Mouse (Mus musculus) limb, embryonic 10.5 days (tissue): ENCODE results near the gene Hes7. TPM values are rescaled to one million over a fixed set of nuclear protein-coding genes. Genes with fewer than 3 reads are reported as not detected.

Experiments
- DNase-seq: peaks from one replicate; pipeline ENCODE4 v3.0.0-alpha.2; 2017; ENCODE audit warnings: low spot score
- H3K27ac ChIP-seq: fragments of 300-500 bp; sonication (generic); 2 replicates; pipeline ENCODE4 v1.5.1; 2016; ENCODE audit warnings: mild to moderate bottlenecking
- H3K27me3 ChIP-seq: fragments of 300-500 bp; sonication (generic); 2 replicates; pipeline ENCODE4 v1.6.1; 2016; ENCODE audit warnings: low read depth, mild to moderate bottlenecking; ENCODE audit not compliant: poor library complexity, severe bottlenecking
- H3K36me3 ChIP-seq: fragments of 300-500 bp; sonication (generic); 2 replicates; pipeline ENCODE4 v1.6.1; 2016; ENCODE audit warnings: mild to moderate bottlenecking, moderate library complexity
- H3K4me1 ChIP-seq: fragments of 300-500 bp; sonication (generic); 2 replicates; pipeline ENCODE4 v1.6.1; 2016
- H3K4me3 ChIP-seq: fragments of 300-500 bp; sonication (generic); 2 replicates; pipeline ENCODE4 v1.5.1; 2016; ENCODE audit warnings: mild to moderate bottlenecking, moderate library complexity
- H3K9me3 ChIP-seq: fragments of 300-500 bp; sonication (generic); replicated peaks from 2 replicates; pipeline ENCODE4 v1.6.1; 2016; ENCODE audit warnings: mild to moderate bottlenecking
- WGBS: fragments of 180-500 bp; shearing (Covaris S2); methylation state at CpG from one replicate; pipeline ENCODE4 v1.1.7; 2016; 5-methylcytosine and 5-hydroxymethylcytosine counted together
- polyA plus RNA-seq: library from polyadenylated mRNA; unstranded; fragments of >200 nt; fragmentation: Nextera tagmentation; extraction: Ambion mirVana; gene quantifications from 2 replicates; pipeline ENCODE4 v1.2.1, GENCODE M21; 2016

The Hes7 gene
- polyA plus RNA-seq, 1 experiment from 2014 or later = 0.90 TPM

GRCm38 (mm10) chr11:69108223-69108622, 12.0 kb upstream of the Hes7 start:
- H3K4me3 ChIP-seq = 0 out of 2 replicates have a peak overlapping the region, but pooled peaks have one; percentile 19
- H3K36me3 ChIP-seq = peaks cover 64% of the 10 kb centered on the region
- peaks cover 8% of the 10 kb centered on the region; the same call in 1 of the 2 replicates for H3K27me3 ChIP-seq
- 93% methylated on average over 9 of the region's 9 CpGs for WGBS
- no peak for DNase-seq
- H3K27ac ChIP-seq = no peak overlapping the region
- no peaks in the 10 kb centered on the region for H3K9me3 ChIP-seq
- H3K4me1 ChIP-seq = peaks cover 26% of the 10 kb centered on the region

- Histone ChIP-seq H3K27me3 (peaks cover 15% of the 10 kb centered on the region; the same call in 1 of the 2 replicates), H3K9me3 (no peaks in the 10 kb centered on the region), H3K36me3 (peaks cover 54% of the 10 kb centered on the region), H3K4me1 (peaks cover 26% of the 10 kb centered on the region), H3K4me3 (peak overlapping the region; percentile 8; the same call in 1 of the 2 replicates), H3K27ac (no peak overlapping the region)
- no peak for DNase-seq
- WGBS = 83% methylated on average over 13 of the region's 13 CpGs
Observed at GRCm38 (mm10) chr11:69109032-69109900, 10.9 kb upstream of the Hes7 start.

GRCm38 (mm10) chr11:69110319-69111046, 9.7 kb upstream of the Hes7 start:
- peaks cover 42% of the 10 kb centered on the region for H3K36me3 ChIP-seq
- peak overlapping the region; percentile 76 for H3K27ac ChIP-seq
- no peaks in the 10 kb centered on the region for H3K9me3 ChIP-seq
- peak overlapping the region; percentile 62 for H3K4me3 ChIP-seq
- H3K4me1 ChIP-seq = peaks cover 26% of the 10 kb centered on the region
- H3K27me3 ChIP-seq = peaks cover 22% of the 10 kb centered on the region
- peak; percentile 99 for DNase-seq
- under 1% methylated on average over 30 of the region's 30 CpGs for WGBS

- Histone ChIP-seq H3K27me3 (peaks cover 29% of the 10 kb centered on the region), H3K27ac (peak overlapping the region; percentile 76), H3K4me3 (peak overlapping the region; percentile 62), H3K36me3 (peaks cover 34% of the 10 kb centered on the region), H3K4me1 (peaks cover 26% of the 10 kb centered on the region), H3K9me3 (no peaks in the 10 kb centered on the region)
- DNase-seq = peak; percentile 49
- WGBS = 7% methylated on average over 21 of the region's 21 CpGs
Observed at GRCm38 (mm10) chr11:69111051-69111810, 9.0 kb upstream of the Hes7 start.

GRCm38 (mm10) chr11:69111865-69112264, 8.3 kb upstream of the Hes7 start:
- Histone ChIP-seq H3K4me3 (peak overlapping the region; percentile 62; the same call in 1 of the 2 replicates), H3K27me3 (peaks cover 36% of the 10 kb centered on the region), H3K4me1 (peaks cover 26% of the 10 kb centered on the region), H3K36me3 (peaks cover 28% of the 10 kb centered on the region), H3K9me3 (no peaks in the 10 kb centered on the region), H3K27ac (peak overlapping the region; percentile 76)
- 61% methylated on average over 4 of the region's 4 CpGs for WGBS
- DNase-seq = no peak

- Histone ChIP-seq H3K4me1 (peaks cover 38% of the 10 kb centered on the region), H3K36me3 (peaks cover 6% of the 10 kb centered on the region), H3K4me3 (no peak overlapping the region), H3K9me3 (no peaks in the 10 kb centered on the region), H3K27me3 (peaks cover 41% of the 10 kb centered on the region), H3K27ac (no peak overlapping the region)
- DNase-seq = no peak
- WGBS = 78% methylated on average over 3 of the region's 3 CpGs
Observed at GRCm38 (mm10) chr11:69114018-69114417, 6.2 kb upstream of the Hes7 start.

GRCm38 (mm10) chr11:69114621-69115020, 5.6 kb upstream of the Hes7 start:
- Histone ChIP-seq H3K4me1 (peaks cover 38% of the 10 kb centered on the region), H3K4me3 (no peak overlapping the region), H3K9me3 (no peaks in the 10 kb centered on the region), H3K27me3 (peaks cover 41% of the 10 kb centered on the region), H3K27ac (no peak overlapping the region), H3K36me3 (0 out of 2 replicates have a peak, but pooled peaks cover under 1% of the 10 kb centered on the region)
- DNase-seq = no peak
- WGBS = 86% methylated on average over 3 of the region's 3 CpGs

- 45% methylated on average over 5 of the region's 5 CpGs for WGBS
- Histone ChIP-seq H3K4me1 (peaks cover 48% of the 10 kb centered on the region), H3K27me3 (peaks cover 57% of the 10 kb centered on the region), H3K36me3 (no peaks in the 10 kb centered on the region), H3K9me3 (no peaks in the 10 kb centered on the region), H3K27ac (no peak overlapping the region), H3K4me3 (peak overlapping the region; percentile 24; the same call in 1 of the 2 replicates)
- DNase-seq = no peak
Observed at GRCm38 (mm10) chr11:69116843-69117242, 3.4 kb upstream of the Hes7 start.

- Histone ChIP-seq H3K27me3 (peaks cover 51% of the 10 kb centered on the region), H3K4me1 (peaks cover 53% of the 10 kb centered on the region), H3K4me3 (peak overlapping the region; percentile 88), H3K27ac (peak overlapping the region; percentile 82), H3K9me3 (no peaks in the 10 kb centered on the region), H3K36me3 (no peaks in the 10 kb centered on the region)
- peak; percentile 78 for DNase-seq
- under 1% methylated on average over 45 of the region's 45 CpGs for WGBS
Observed at GRCm38 (mm10) chr11:69117737-69118695, 2.2 kb upstream of the Hes7 start.

GRCm38 (mm10) chr11:69118765-69119164, 1.4 kb upstream of the Hes7 start:
- peak; percentile 86 for DNase-seq
- 0% methylated on average over 15 of the region's 15 CpGs for WGBS
- H3K9me3 ChIP-seq = no peaks in the 10 kb centered on the region
- peak overlapping the region; percentile 88 for H3K4me3 ChIP-seq
- peaks cover 44% of the 10 kb centered on the region for H3K27me3 ChIP-seq
- H3K36me3 ChIP-seq = no peaks in the 10 kb centered on the region
- H3K27ac ChIP-seq = peak overlapping the region; percentile 71
- H3K4me1 ChIP-seq = peaks cover 55% of the 10 kb centered on the region

GRCm38 (mm10) chr11:69119446-69120155, 603 bp upstream of the Hes7 start:
- 18% methylated on average over 14 of the region's 14 CpGs for WGBS
- no peaks in the 10 kb centered on the region for H3K36me3 ChIP-seq
- no peaks in the 10 kb centered on the region for H3K9me3 ChIP-seq
- peak overlapping the region; percentile 71 for H3K27ac ChIP-seq
- peaks cover 55% of the 10 kb centered on the region for H3K4me1 ChIP-seq
- H3K27me3 ChIP-seq = peaks cover 41% of the 10 kb centered on the region
- no peak for DNase-seq
- H3K4me3 ChIP-seq = peak overlapping the region; percentile 88
